Mouse (Mus musculus) C2C12 (cell line): ENCODE measurements at regions not wholly inside any gene's neighbourhood (a gene's known extent, or its start where the extent isn't known, plus 50 kb on each side); places are given as distances from the start of the nearest gene placed in this dataset.

Experiments
- CTCF ChIP-seq: IDR thresholded peaks from one replicate; pipeline ENCODE4 v1.5.1; 2011; ENCODE audit not compliant: control insufficient read depth, insufficient read depth, insufficient read length
- MAX ChIP-seq: IDR thresholded peaks from one replicate; pipeline ENCODE4 v1.6.1; 2011; ENCODE audit warnings: mild to moderate bottlenecking, control low read depth

DNA sequence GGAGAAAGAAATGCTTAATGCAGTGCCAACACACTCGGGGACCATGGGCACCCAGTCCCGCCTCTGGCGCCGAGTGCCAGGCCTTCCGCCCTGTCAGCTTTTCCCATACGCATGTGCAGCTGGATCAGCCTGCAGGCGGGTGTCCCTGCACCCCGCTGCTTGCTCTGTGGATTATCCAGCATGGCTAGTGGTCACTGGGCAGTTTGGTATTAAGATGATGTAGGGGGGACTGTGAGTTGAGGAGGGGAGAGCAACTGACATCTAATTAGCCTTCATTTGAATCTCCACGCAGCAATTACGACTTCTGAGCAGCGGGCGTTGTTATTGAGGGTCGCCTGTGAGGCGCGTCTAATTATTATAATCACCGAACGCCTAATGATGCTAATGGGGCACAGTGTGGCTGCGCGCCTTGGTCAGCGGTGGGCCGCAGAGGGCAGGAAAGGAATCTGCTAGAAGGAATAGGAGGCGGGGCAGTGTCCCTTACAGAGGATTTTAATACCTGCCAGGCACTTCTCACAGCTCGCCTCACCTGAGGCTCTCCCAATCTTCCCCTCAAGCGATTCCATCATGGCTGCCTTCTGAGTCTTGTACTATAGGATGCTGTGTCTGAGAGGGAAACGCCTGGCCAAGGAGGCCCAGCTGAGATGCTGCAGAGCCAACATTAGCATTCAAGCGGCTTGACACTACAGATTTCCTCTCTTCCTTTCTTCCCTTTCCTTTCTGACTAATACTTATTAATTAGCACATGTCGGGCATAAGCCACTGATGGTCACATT is 116.3 kb downstream of the Cyld start:
- no peak for TF ChIP-seq CTCF
- TF ChIP-seq MAX: no peak
